24 mouse cellular contexts compared by ENCODE assay signal in the genomic region with DNA sequence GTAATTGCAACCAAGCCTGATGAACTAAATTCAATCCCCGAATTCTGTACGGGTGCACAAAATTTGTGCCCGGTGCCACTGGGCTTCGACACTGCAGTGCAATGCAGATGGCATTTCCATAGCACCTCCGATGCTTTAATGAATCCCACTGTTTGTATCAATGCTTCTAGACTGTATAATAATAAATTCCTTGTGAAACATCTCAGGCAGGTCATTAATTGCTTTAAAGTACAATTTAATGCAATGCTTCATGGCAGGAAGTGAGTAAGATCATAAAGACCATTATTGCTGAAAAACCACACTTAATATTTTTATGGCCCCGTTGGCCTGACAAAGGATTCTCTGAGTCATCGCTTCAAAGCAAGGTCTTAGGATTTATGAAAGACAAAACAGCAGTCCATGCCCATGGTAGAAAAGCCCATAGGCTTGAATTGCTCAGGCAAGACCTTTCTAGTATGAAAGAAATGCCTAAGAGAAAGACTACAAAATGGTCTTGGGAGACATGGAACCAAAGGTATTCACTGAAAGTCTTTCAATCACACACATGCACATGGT. TPM values are rescaled to one million over a fixed set of nuclear protein-coding genes. Genes with fewer than 3 reads are reported as not detected.
DNase-seq lines count a peak whose midpoint lies in the region; ATAC-seq and TF ChIP-seq lines count a peak whose summit lies in the region.
"Had no signal": no experiment of that assay in that cellular context is flagged by ENCODE, and none has a peak within 500 bp of the region (broad histone marks: within the 10 kb centered on the region; RNA-seq: fewer than 3 reads in every experiment).

No protein-coding gene starts in this region.

- in situ Hi-C loops in Patski (cut with MboI; ENCODE audit: low pct_unique_long_range_greater_than_20kb), result no loop called here

- no peak overlapping the region for H3K4me3 ChIP-seq in kidney, postnatal 0 days (replicated peaks; ENCODE audit: low read depth, low read length)
- no peak overlapping the region for H3K4me3 ChIP-seq in intestine, postnatal 0 days (ENCODE audit: low read depth, low read length)
- H3K4me3 ChIP-seq: gastrocnemius, adult 2 months; heart, embryonic 12.5 days; heart, embryonic 15.5 days; hindbrain, embryonic 12.5 days; hindbrain, embryonic 15.5 days had no signal

- CTCF ChIA-PET in Patski (lab: Charles Lee), result interaction anchor here (1.2 kb wide), 1 partner anchor 33 kb away, joined by 3 read pairs; no protein-coding TSS in a partner anchor

- H3K36me3 ChIP-seq in kidney, postnatal 0 days (ENCODE audit: insufficient read depth, low read length), result no peaks in the 10 kb centered on the region
- no peaks in the 10 kb centered on the region for H3K36me3 ChIP-seq in intestine, postnatal 0 days (ENCODE audit: control insufficient read depth, insufficient read depth)
- H3K36me3 ChIP-seq: G1E; heart, embryonic 12.5 days; heart, embryonic 15.5 days; hindbrain, embryonic 12.5 days; hindbrain, embryonic 15.5 days had no signal

- whole genome bisulfite sequencing in kidney, postnatal 0 days, result 87% methylated on average over 7 of the region's 7 CpGs
- WGBS in intestine, postnatal 0 days, result 56% methylated on average over 7 of the region's 7 CpGs

- H3K27me3 ChIP-seq in kidney, postnatal 0 days (ENCODE audit: insufficient read depth, low read length), result no peaks in the 10 kb centered on the region
- H3K27me3 ChIP-seq in Patski, result no peaks in the 10 kb centered on the region
- no peaks in the 10 kb centered on the region for H3K27me3 ChIP-seq in intestine, postnatal 0 days (replicated peaks; ENCODE audit: control insufficient read depth, insufficient read depth, low read length)
- H3K27me3 ChIP-seq: CH12.LX; heart, embryonic 12.5 days; heart, embryonic 15.5 days; hindbrain, embryonic 12.5 days; hindbrain, embryonic 15.5 days had no signal

- no peak overlapping the region for H3K27ac ChIP-seq in kidney, postnatal 0 days
- H3K27ac ChIP-seq in intestine, postnatal 0 days (ENCODE audit: low read depth, low read length), result no peak overlapping the region
- H3K27ac ChIP-seq: gastrocnemius, adult 2 months; heart, embryonic 15.5 days; hindbrain, embryonic 12.5 days; hindbrain, embryonic 15.5 days had no signal

- H3K4me1 ChIP-seq in kidney, postnatal 0 days (replicated peaks; ENCODE audit: insufficient read depth, low read length), result no peaks in the 10 kb centered on the region
- H3K4me1 ChIP-seq in intestine, postnatal 0 days (replicated peaks; ENCODE audit: control insufficient read depth, insufficient read depth, low read length), result no peaks in the 10 kb centered on the region
- H3K4me1 ChIP-seq: hindbrain, embryonic 15.5 days had no signal

- DNase-seq in kidney, postnatal 0 days (ENCODE audit: low spot score), result peak; percentile 21
- no peak for DNase-seq in kidney, adult 9 months
- no peak for DNase-seq in Patski (ENCODE audit: low read depth, low spot score)
- DNase-seq in heart, postnatal 4 days, result no peak
- DNase-seq in retina, postnatal 1 day, result no peak
- DNase-seq: adrenal gland, adult 8-10 months; adrenal gland, postnatal 36 days; cerebellum, adult 18-20 months; cerebellum, adult 9-10 months; cerebellum, postnatal 14 days; forebrain, postnatal 0 days; gastrocnemius, adult 2 months; gastrocnemius, postnatal 14 days; heart, adult 18-20 months; heart, postnatal 10 days had no signal

- TF ChIP-seq CTCF in kidney, postnatal 0 days (IDR thresholded peaks at IDR 0.05; ENCODE audit: low read depth), result no peak
- no peak for TF ChIP-seq CTCF in Patski (IDR thresholded peaks at IDR 0.05)
- TF ChIP-seq CTCF in intestine, postnatal 0 days (IDR thresholded peaks at IDR 0.05; ENCODE audit: low read depth), result no peak

- POLR2A ChIA-PET in Patski (lab: Charles Lee), result no interaction called here

- no peak overlapping the region for H3K4me2 ChIP-seq in kidney, postnatal 0 days (ENCODE audit: low read length)
- no peak overlapping the region for H3K4me2 ChIP-seq in intestine, postnatal 0 days (replicated peaks; ENCODE audit: low read depth)
- H3K4me2 ChIP-seq: heart, embryonic 12.5 days; heart, embryonic 15.5 days; hindbrain, embryonic 12.5 days; hindbrain, embryonic 15.5 days had no signal

- no peak for ATAC-seq in kidney, postnatal 0 days (replicated peaks; ENCODE audit: low FRiP score, low read depth)
- ATAC-seq in Patski, result peak; percentile 14
- ATAC-seq in intestine, postnatal 0 days, result peak; percentile 59
- ATAC-seq: forebrain, embryonic 14.5 days; forebrain, postnatal 0 days had no signal

- no peaks in the 10 kb centered on the region for H3K9me3 ChIP-seq in kidney, postnatal 0 days (replicated peaks; ENCODE audit: low read length)
- H3K9me3 ChIP-seq in intestine, postnatal 0 days (ENCODE audit: control insufficient read depth), result no peaks in the 10 kb centered on the region
- H3K9me3 ChIP-seq: G1E; heart, embryonic 12.5 days; heart, embryonic 15.5 days; hindbrain, embryonic 12.5 days; hindbrain, embryonic 15.5 days had no signal

- H3K9ac ChIP-seq in kidney, postnatal 0 days (ENCODE audit: low read depth, low read length), result no peak overlapping the region
- no peak overlapping the region for H3K9ac ChIP-seq in intestine, postnatal 0 days (ENCODE audit: low read depth, low read length)
- H3K9ac ChIP-seq: forebrain, postnatal 0 days; heart, embryonic 12.5 days; heart, embryonic 15.5 days; hindbrain, embryonic 12.5 days; hindbrain, embryonic 15.5 days had no signal

RNA-seq across cellular contexts. Expression of a gene that starts 49.5 kb away (rescaled TPM):
- polyA plus RNA-seq in kidney, postnatal 0 days (2015; fragmentation: Nextera tagmentation; extraction: Ambion mirVana), result 5.7 and 6.0 TPM in 2 replicates
- 9.8 TPM for polyA plus RNA-seq in Patski (2021)
- polyA plus RNA-seq in intestine, postnatal 0 days (2015; fragmentation: Nextera tagmentation; extraction: Ambion mirVana), result 3.2 and 3.6 TPM in 2 replicates
- 1 to 10 TPM; 6.7 to 7.8 TPM for total RNA-seq in heart, postnatal 4 days (2021)

RNA-seq across cellular contexts. Expression of a gene that starts 53.8 kb away (rescaled TPM):
- 3.7 and 4.3 TPM in 2 replicates for polyA plus RNA-seq in kidney, postnatal 0 days (2015; fragmentation: Nextera tagmentation; extraction: Ambion mirVana)
- polyA plus RNA-seq in Patski (2021), result 0.63 TPM
- polyA plus RNA-seq in intestine, postnatal 0 days (2015; fragmentation: Nextera tagmentation; extraction: Ambion mirVana), result 1.0 and 1.4 TPM in 2 replicates
- total RNA-seq in heart, postnatal 4 days (2021), result not detected
- total RNA-seq: CH12.LX; G1E; gastrocnemius, adult 2 months; heart, adult 18-20 months; heart, postnatal 10 days; hematopoietic stem cell, adult 5-6 weeks had no signal
- polyA plus RNA-seq: G1E had no signal
